Mouse (Mus musculus) kidney, postnatal 10 days (tissue): ENCODE measurements around the gene Gm10309.
"Not testable (repeated sequence)": the region's sequence is repeated elsewhere in the genome, so short reads cannot be mapped to it uniquely, and the experiment has no call there.

ENCODE experiments used
- DNase-seq: peaks from one replicate; pipeline ENCODE4 v3.0.0; 2021; ENCODE audit warnings: mixed read lengths

Gm10309 gene

DNA sequence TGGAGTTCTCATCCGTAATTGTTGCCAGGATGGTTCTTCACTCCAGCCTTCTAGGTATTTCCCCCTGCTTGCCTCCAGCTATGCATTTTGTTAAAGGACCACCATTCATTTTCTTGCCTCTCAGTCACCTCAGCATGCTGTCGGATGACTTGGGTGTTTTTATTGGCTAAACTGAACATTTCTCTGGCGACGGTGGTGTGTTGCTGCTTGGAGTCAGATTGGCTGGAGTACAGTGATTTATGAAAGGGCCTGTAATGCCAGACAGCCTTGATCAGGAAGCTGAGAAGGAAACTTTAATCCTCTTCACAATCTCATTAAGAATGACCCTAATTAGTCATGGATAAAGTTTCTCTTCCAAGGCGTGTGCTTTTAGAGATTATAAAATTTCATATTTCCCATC lies 4.8 kb upstream of the Gm10309 start:
- DNase-seq: no peak

DNA sequence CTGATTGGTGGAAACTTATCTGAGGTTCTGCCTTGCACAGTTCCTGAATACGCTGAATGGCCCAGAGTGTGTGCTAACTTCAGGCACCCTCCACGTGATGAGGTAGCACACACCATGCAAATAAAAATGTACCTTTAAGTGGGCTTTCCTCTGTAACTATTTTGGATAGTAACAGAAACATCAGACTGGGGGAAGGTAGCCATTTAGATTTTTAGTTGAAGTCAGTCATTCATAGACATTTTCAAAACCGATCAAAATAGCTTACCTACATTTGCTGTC lies 3.1 kb upstream of the Gm10309 start:
- no peak for DNase-seq

- DNase-seq: peak; percentile 76
Observed at GRCm38 (mm10) chr17:86507342-86508211, 2.5 kb upstream of the Gm10309 start.

GRCm38 (mm10) chr17:86506881-86507280 lies 1.8 kb upstream of the Gm10309 start:
- no peak for DNase-seq

- no peak for DNase-seq
Observed at GRCm38 (mm10) chr17:86503208-86503897, 1.7 kb downstream of the Gm10309 start.

DNA sequence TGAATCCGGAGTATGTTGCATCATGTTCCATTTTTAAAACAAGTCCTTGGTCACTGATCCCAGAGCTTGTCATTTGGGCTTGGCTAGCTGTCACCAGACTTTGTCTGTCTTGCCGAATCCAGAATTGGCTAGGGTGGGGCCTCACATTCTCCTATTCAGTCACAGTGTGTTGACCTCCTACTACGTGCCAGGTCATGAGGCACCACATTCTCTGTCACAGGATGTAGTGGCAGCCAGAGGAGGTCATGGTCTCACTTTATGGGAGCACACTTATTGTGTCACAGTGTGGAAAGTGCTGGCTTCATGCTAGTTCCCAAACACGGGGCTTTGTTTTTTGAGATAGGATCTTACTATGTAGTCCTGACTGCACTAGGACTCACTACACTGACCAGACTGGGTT lies 3.6 kb downstream of the Gm10309 start:
- DNase-seq: no peak

GRCm38 (mm10) chr17:86499359-86500045 lies 5.5 kb downstream of the Gm10309 start:
- DNase-seq: peak; percentile 82

DNA sequence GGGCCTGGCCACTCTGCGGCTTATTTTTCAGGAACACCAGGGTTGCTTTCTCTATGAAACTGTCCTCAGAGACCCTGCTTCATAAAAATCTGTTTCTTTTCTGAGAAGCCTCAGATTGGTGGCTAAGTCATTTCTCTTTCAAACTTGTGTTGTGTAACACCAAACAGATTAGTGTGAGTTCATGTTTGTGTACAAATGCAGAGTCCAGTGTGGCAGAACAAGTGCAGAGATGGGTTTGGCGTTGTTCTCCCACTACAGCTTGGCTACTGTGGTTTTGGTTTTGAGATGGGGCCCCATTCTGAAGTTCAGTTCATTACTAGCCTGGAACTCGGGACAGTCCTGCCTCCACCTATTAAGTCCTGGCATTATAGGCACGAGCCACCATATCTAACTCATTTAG lies 7.7 kb downstream of the Gm10309 start:
- DNase-seq: no peak

DNA sequence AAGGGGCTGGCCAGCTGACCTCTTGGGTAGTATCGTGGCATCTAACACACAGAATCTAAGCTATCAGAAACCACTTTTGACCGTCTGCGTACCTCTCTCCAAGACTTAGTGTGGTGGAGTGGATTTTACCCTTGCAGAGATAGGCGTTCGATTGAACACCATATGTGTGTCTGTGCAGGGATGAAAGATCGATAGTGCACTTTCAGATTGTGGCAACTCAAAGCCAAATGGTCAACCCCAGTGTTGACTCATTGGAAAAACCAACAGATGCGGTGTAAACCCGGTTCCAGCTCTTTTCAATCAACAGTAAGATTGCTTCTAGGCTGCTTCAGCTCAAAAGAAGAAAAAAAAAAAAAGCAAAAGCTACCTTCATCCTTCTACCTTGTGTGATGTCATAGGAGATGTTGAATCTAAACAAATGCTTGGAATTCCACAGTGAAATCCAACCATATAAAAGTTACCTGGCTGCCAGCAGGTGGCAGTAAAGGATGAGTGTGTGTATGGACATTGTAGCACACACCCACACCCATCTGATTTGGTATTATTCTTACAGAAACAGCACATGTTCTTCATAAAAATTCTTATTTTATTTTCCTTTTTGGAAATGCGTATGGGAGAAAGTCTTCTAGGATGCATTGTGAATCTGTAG lies 8.8 kb downstream of the Gm10309 start:
- DNase-seq: peak; percentile 83

DNA sequence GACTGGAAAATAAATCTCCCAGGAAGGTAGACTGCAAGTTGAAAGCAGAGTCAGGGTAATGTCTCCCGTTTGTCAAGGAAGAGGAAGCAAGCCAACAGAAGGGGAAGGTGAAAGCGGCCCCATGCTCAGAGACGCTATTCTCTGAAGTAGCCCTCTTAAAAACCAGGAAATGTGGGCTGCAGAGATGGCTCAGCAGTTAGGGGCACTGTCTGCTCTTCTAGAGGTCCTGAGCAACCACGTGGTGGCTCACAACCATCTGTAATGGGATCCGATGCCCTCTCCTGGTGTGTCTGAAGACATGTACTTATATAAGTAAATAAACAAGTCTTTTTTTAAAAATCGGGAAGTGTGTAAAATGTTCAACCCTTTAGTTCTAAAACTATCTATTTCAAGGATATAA lies 10.1 kb downstream of the Gm10309 start:
- no peak for DNase-seq

- no peak for DNase-seq
Observed at GRCm38 (mm10) chr17:86494494-86494893, 10.5 kb downstream of the Gm10309 start.

- DNase-seq: no peak
Observed at GRCm38 (mm10) chr17:86493891-86494420, 11.1 kb downstream of the Gm10309 start.

GRCm38 (mm10) chr17:86492376-86492775 lies 12.7 kb downstream of the Gm10309 start:
- DNase-seq: no peak

GRCm38 (mm10) chr17:86489827-86490226 lies 15.2 kb downstream of the Gm10309 start:
- DNase-seq: no peak

DNA sequence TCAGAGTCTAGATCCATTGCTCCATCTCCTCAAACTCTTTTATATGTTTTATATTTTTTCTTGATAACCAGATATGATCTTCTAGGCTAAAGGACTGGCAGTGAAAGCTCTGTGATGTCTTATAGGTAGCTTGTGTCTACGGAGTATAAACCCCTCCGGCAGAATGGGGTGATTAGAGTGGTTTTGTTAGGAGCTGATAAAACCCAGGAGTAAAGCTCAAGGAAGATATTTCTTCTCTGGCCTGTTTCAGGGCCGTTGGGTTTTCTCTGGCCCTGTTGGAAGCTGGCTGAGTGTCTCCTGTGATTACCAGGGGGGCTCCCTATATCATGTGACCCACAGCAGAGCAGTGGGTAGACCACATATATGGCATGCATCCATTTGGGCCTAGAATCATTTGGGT lies 17.6 kb downstream of the Gm10309 start:
- DNase-seq: no peak

GRCm38 (mm10) chr17:86486657-86487056 lies 18.4 kb downstream of the Gm10309 start:
- DNase-seq: no peak

DNA sequence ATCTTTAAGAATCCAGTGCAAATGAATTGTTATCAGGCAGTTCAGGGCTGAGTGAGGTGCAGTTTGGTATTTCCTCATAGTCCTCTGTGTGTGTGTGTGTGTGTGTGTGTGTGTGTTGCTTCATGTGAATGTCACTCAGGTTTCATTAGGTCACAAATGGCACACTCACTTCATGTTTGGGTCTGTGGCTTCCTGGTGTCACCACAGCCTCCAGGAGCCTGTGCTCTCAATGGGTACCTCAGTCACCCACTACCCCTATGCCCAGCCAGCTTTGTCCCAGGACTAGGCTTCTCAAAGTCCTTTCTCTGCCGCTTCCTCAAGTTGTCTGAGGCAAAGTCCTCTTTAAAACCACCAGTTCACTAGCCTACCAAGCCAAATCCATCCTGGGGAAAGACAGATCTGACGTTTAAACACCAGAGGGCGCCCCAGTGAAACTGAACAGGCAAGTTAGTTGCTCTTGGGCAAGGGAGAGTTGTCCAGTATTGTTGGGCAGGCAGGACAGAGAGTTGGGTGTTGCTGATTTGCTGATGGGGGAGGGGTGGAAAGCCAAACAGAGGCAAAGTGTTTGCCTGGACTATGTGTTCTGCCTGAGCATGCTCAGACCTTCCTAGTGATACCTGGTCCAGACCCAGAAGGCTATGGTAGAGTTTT lies 20.8 kb downstream of the Gm10309 start:
- DNase-seq: peak; percentile 91

DNA sequence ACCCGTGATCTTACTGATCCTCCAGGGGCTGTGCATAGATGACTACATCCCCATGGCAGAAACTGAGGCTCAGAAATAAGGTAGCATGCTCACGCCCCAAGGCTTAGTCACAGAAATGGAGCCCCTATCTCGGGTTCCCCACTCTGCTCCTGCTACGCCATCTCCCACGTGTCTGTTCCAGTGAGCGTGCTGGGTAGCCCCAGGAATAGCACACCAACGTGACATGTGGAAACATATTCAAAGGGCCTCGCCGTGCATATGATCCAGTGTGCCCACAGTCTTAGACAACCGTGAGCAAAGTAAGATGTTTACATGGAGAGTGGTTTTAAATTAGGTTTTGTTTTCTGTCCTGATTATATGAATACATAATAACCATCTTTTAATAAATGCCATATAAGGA lies 22.4 kb downstream of the Gm10309 start:
- no peak for DNase-seq

- DNase-seq: no peak
Observed at GRCm38 (mm10) chr17:86479406-86479805, 25.6 kb downstream of the Gm10309 start.

GRCm38 (mm10) chr17:86477401-86477800 lies 27.6 kb downstream of the Gm10309 start:
- not testable (repeated sequence) for DNase-seq

GRCm38 (mm10) chr17:86476674-86477073 lies 28.4 kb downstream of the Gm10309 start:
- no peak for DNase-seq

- DNase-seq: peak; percentile 82
Observed at GRCm38 (mm10) chr17:86471684-86472083, 33.3 kb downstream of the Gm10309 start.

- DNase-seq: no peak
Observed at GRCm38 (mm10) chr17:86470160-86470559, 34.9 kb downstream of the Gm10309 start.
